In the genomic region with DNA sequence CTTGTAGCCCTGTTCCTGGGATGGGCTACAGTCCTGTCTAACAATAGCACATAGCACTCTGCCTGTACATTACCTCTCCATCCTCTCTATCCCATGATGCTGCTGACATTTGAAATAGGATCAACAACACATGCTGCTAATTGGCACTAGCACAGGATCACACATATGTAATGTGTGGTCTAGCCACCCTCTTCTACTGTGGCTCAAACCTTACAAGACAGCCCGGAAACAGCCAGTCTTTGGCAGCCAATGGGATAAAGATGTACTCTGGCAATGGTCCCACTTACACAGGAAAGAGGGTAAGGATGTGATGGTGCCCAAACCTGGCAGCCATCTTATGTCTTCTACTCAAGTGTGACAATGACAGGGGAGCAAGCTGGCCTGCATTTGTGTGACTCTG, we compare ENCODE assay signal across 20 mouse cellular contexts. TPM values are rescaled to one million over a fixed set of nuclear protein-coding genes. Genes with fewer than 3 reads are reported as not detected.
DNase-seq lines count a peak whose midpoint lies in the region; ATAC-seq and TF ChIP-seq lines count a peak whose summit lies in the region.
"Had no signal": no experiment of that assay in that cellular context is flagged by ENCODE, and none has a peak within 500 bp of the region (broad histone marks: within the 10 kb centered on the region; RNA-seq: fewer than 3 reads in every experiment).

No protein-coding gene starts in this region.

- ATAC-seq in forebrain, embryonic 15.5 days (replicated peaks), result peak; percentile 83
- no peak for ATAC-seq in forebrain, embryonic 12.5 days (ENCODE audit: low FRiP score)
- no peak for ATAC-seq in megakaryocyte, adult 5-6 weeks (ENCODE audit: poor library complexity, severe bottlenecking)
- ATAC-seq: intestine, embryonic 15.5 days had no signal

- H3K27ac ChIP-seq in cerebellum, adult 2 months (ENCODE audit: insufficient read depth, low read length), result no peak overlapping the region
- H3K27ac ChIP-seq in forebrain, embryonic 15.5 days (replicated peaks), result peak overlapping the region; percentile 89
- H3K27ac ChIP-seq in forebrain, embryonic 12.5 days, result no peak overlapping the region
- H3K27ac ChIP-seq: embryonic facial prominence, embryonic 15.5 days; gastrocnemius, adult 2 months; hindbrain, embryonic 13.5 days; intestine, embryonic 15.5 days had no signal

- H3K4me1 ChIP-seq in cerebellum, adult 2 months (ENCODE audit: control insufficient read depth, insufficient read depth, low read length), result peaks cover 10% of the 10 kb centered on the region
- H3K4me1 ChIP-seq in forebrain, embryonic 15.5 days, result peaks cover 13% of the 10 kb centered on the region
- H3K4me1 ChIP-seq in forebrain, embryonic 12.5 days, result peaks cover 6% of the 10 kb centered on the region
- H3K4me1 ChIP-seq: embryonic facial prominence, embryonic 15.5 days; hindbrain, embryonic 13.5 days; intestine, embryonic 15.5 days had no signal

- intact Hi-C loops in left cerebral cortex, postnatal 4 days (cut with DNase I), result no loop called here
- intact Hi-C loops in left cerebral cortex, postnatal 10 days (cut with DNase I), result no loop called here

- peak; percentile 77 to 81 for DNase-seq in cerebellum, postnatal 10 days
- DNase-seq in cerebellum, adult 2 months, result no peak
- peak; percentile 62 for DNase-seq in left cerebral cortex, postnatal 4 days
- DNase-seq in left cerebral cortex, postnatal 10 days (ENCODE audit: extremely low spot score in 1 of 2, low spot score in 2 of 2), result no peak
- DNase-seq in brain, embryonic 14.5 days (ENCODE audit: low read depth), result peak; percentile 88
- DNase-seq: adrenal gland, postnatal 10 days; cerebellum, adult 18-20 months; embryo, embryonic 11 days; gastrocnemius, adult 2 months; gastrocnemius, postnatal 25 days; heart, postnatal 10 days; heart, postnatal 4 days; kidney, adult 18-20 months had no signal

- H3K9ac ChIP-seq in forebrain, embryonic 15.5 days (replicated peaks), result no peak overlapping the region
- no peak overlapping the region for H3K9ac ChIP-seq in forebrain, embryonic 12.5 days
- H3K9ac ChIP-seq: embryonic facial prominence, embryonic 15.5 days; hindbrain, embryonic 13.5 days; intestine, embryonic 15.5 days had no signal

- H3K9me3 ChIP-seq in forebrain, embryonic 15.5 days, result no peaks in the 10 kb centered on the region
- 0 out of 2 replicates have a peak, but pooled peaks cover 3% of the 10 kb centered on the region for H3K9me3 ChIP-seq in forebrain, embryonic 12.5 days
- H3K9me3 ChIP-seq: embryonic facial prominence, embryonic 15.5 days; intestine, embryonic 15.5 days had no signal

- no peaks in the 10 kb centered on the region for H3K27me3 ChIP-seq in cerebellum, adult 2 months (ENCODE audit: control insufficient read depth, insufficient read depth, low read length)
- H3K27me3 ChIP-seq in forebrain, embryonic 15.5 days, result no peaks in the 10 kb centered on the region
- peaks cover 7% of the 10 kb centered on the region; the same call in 1 of the 2 replicates for H3K27me3 ChIP-seq in forebrain, embryonic 12.5 days
- H3K27me3 ChIP-seq: embryonic facial prominence, embryonic 15.5 days; hindbrain, embryonic 13.5 days; intestine, embryonic 15.5 days had no signal

- no peak for TF ChIP-seq POLR2A in cerebellum, adult 2 months (IDR thresholded peaks at IDR 0.05; ENCODE audit: borderline replicate concordance, insufficient read depth, low read length)
- TF ChIP-seq POLR2A in brain, embryonic 14.5 days (IDR thresholded peaks at IDR 0.05; ENCODE audit: borderline replicate concordance, extremely low read depth, insufficient read depth, insufficient read length, poor library complexity, severe bottlenecking), result no peak

- H3K36me3 ChIP-seq in forebrain, embryonic 15.5 days, result no peaks in the 10 kb centered on the region
- H3K36me3 ChIP-seq in forebrain, embryonic 12.5 days (replicated peaks), result no peaks in the 10 kb centered on the region
- H3K36me3 ChIP-seq: embryonic facial prominence, embryonic 15.5 days; hindbrain, embryonic 13.5 days; intestine, embryonic 15.5 days had no signal

- 43% methylated on average over 1 of the region's 1 CpGs for WGBS in cerebellum, adult 2 months
- 53% methylated on average over 1 of the region's 1 CpGs for WGBS in forebrain, embryonic 15.5 days
- 72% methylated on average over 1 of the region's 1 CpGs for WGBS in forebrain, embryonic 12.5 days

- H3K4me3 ChIP-seq in cerebellum, adult 2 months (replicated peaks; ENCODE audit: insufficient read depth, low read depth, low read length), result no peak overlapping the region
- H3K4me3 ChIP-seq in forebrain, embryonic 15.5 days, result no peak overlapping the region
- no peak overlapping the region for H3K4me3 ChIP-seq in forebrain, embryonic 12.5 days (replicated peaks)
- H3K4me3 ChIP-seq: embryonic facial prominence, embryonic 15.5 days; erythroblast, embryonic 14.5 days; gastrocnemius, adult 2 months; hindbrain, embryonic 13.5 days; intestine, embryonic 15.5 days had no signal

- H3K4me2 ChIP-seq in forebrain, embryonic 15.5 days (replicated peaks), result no peak overlapping the region
- H3K4me2 ChIP-seq in forebrain, embryonic 12.5 days, result no peak overlapping the region
- H3K4me2 ChIP-seq: embryonic facial prominence, embryonic 15.5 days; hindbrain, embryonic 13.5 days; intestine, embryonic 15.5 days had no signal

- TF ChIP-seq CTCF in cerebellum, adult 2 months (IDR thresholded peaks at IDR 0.05; ENCODE audit: borderline replicate concordance, insufficient read depth, low read depth, low read length), result no peak
- no peak for TF ChIP-seq CTCF in brain, embryonic 14.5 days (IDR thresholded peaks at IDR 0.05; ENCODE audit: borderline replicate concordance, extremely low read depth, insufficient read depth, insufficient read length)

RNA-seq across cellular contexts. Expression of a gene that starts 58.3 kb away (rescaled TPM):
- 32.9 and 33.6 TPM in 2 replicates for polyA plus RNA-seq in cerebellum, adult 2 months (2012; rRNA removed)
- 72.7 and 76.4 TPM in 2 replicates for polyA plus RNA-seq in forebrain, embryonic 15.5 days (2015; fragmentation: Nextera tagmentation; extraction: Ambion mirVana)
- polyA plus RNA-seq in forebrain, embryonic 12.5 days (2016; fragmentation: Nextera tagmentation; extraction: Ambion mirVana), result 51.3 and 56.7 TPM in 2 replicates
- total RNA-seq in left cerebral cortex, postnatal 4 days (2021), result 100 to 1,000 TPM; 216 to 254 TPM
- total RNA-seq in left cerebral cortex, postnatal 10 days (2021), result 100 to 1,000 TPM; 113 to 118 TPM
- polyA plus RNA-seq in brain, embryonic 14.5 days (2012; rRNA removed), result 67.3 and 106 TPM in 2 replicates
- 17.1 and 18.8 TPM in 2 replicates for total RNA-seq in megakaryocyte, adult 5-6 weeks (2015)
- total RNA-seq in megakaryocyte, adult 5-6 weeks (2017), result 12.8 and 14.1 TPM in 2 replicates

Comparison
In these comparisons a context has a peak if more than half of its experiments do, and no peak if none do; other contexts are left out.
1. DNase-seq: peak in cerebellum, postnatal 10 days (2 of 2), left cerebral cortex, postnatal 4 days (single experiment) and brain, embryonic 14.5 days (single experiment); none in cerebellum, adult 2 months (0 of 2) and left cerebral cortex, postnatal 10 days (0 of 2).